In the genomic region with DNA sequence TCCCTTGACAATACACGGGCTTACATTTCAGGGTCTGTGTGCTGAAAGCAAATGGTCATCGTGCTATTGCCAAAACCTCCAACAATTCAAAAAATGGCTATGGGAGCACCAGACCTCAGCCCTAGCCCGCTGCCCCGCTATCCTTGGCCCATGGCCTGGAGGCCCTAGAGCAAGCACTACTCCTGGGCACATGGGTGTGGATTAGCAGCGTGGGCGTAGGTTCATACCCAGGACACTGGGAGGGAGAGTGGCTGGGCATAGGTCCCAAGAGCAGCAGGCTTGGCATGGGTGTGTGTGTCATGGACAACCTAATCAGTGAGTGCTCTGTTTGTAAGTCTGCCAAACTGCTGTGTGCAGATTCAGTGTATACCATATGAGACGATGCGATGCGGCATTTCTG, we compare ENCODE assay signal across 10 mouse cellular contexts. TPM values are rescaled to one million over a fixed set of nuclear protein-coding genes. Genes with fewer than 3 reads are reported as not detected.
DNase-seq lines count a peak whose midpoint lies in the region; ATAC-seq and TF ChIP-seq lines count a peak whose summit lies in the region.
"Had no signal": no experiment of that assay in that cellular context is flagged by ENCODE, and none has a peak within 500 bp of the region (broad histone marks: within the 10 kb centered on the region; RNA-seq: fewer than 3 reads in every experiment).

No protein-coding gene starts in this region.

- intact Hi-C loops in heart, postnatal 10 days (cut with DNase I): no loop called here

- ATAC-seq in hindbrain, postnatal 0 days: peak; percentile 35; the same call in 1 of the 2 replicates
- ATAC-seq in hindbrain, embryonic 13.5 days (ENCODE audit: low FRiP score): no peak

- no peak overlapping the region for H3K27ac ChIP-seq in hindbrain, postnatal 0 days
- no peak overlapping the region for H3K27ac ChIP-seq in hindbrain, embryonic 13.5 days
- H3K27ac ChIP-seq in layer of hippocampus, adult 2 months: no peak overlapping the region
- H3K27ac ChIP-seq: macrophage had no signal

- no peaks in the 10 kb centered on the region for H3K4me1 ChIP-seq in hindbrain, postnatal 0 days (ENCODE audit: insufficient read depth, low read length)
- peaks cover 23% of the 10 kb centered on the region for H3K4me1 ChIP-seq in hindbrain, embryonic 13.5 days (replicated peaks)

- no peak for TF ChIP-seq CTCF in hindbrain, postnatal 0 days (IDR thresholded peaks at IDR 0.05; ENCODE audit: low read depth)
- no peak for TF ChIP-seq CTCF in layer of hippocampus, adult 2 months (conservative IDR thresholded peaks at IDR 0.05)

- peaks cover 24% of the 10 kb centered on the region for H3K36me3 ChIP-seq in hindbrain, postnatal 0 days (ENCODE audit: insufficient read depth, low read length)
- H3K36me3 ChIP-seq in hindbrain, embryonic 13.5 days: peaks cover 82% of the 10 kb centered on the region

- no peak overlapping the region for H3K4me2 ChIP-seq in hindbrain, postnatal 0 days (ENCODE audit: low read depth, low read length)
- H3K4me2 ChIP-seq in hindbrain, embryonic 13.5 days: no peak overlapping the region

- WGBS in hindbrain, postnatal 0 days: 46% methylated on average over 9 of the region's 9 CpGs
- 92% methylated on average over 9 of the region's 9 CpGs for WGBS in hindbrain, embryonic 13.5 days

- no peaks in the 10 kb centered on the region for H3K9me3 ChIP-seq in hindbrain, postnatal 0 days (ENCODE audit: low read length)
- no peaks in the 10 kb centered on the region for H3K9me3 ChIP-seq in hindbrain, embryonic 13.5 days

- H3K9ac ChIP-seq in hindbrain, postnatal 0 days (replicated peaks; ENCODE audit: low read length): no peak overlapping the region
- no peak overlapping the region for H3K9ac ChIP-seq in hindbrain, embryonic 13.5 days

- peak; percentile 74 for DNase-seq in hindbrain, postnatal 0 days (ENCODE audit: low spot score)
- DNase-seq in cerebellum, postnatal 14 days: peak; percentile 90 to 94
- peak; percentile 86 to 91 for DNase-seq in heart, postnatal 10 days
- peak; percentile 52 for DNase-seq in ovary, postnatal 36 days (ENCODE audit: low spot score)
- DNase-seq in thymus, postnatal 0 days (ENCODE audit: low spot score): no peak
- no peak for DNase-seq in layer of hippocampus, adult 2 months (ENCODE audit: low spot score in 2 of 2)
- no peak for DNase-seq in layer of hippocampus, adult 11-12 months (ENCODE audit: low spot score)

- no peak overlapping the region for H3K4me3 ChIP-seq in hindbrain, postnatal 0 days (ENCODE audit: low read length)
- no peak overlapping the region for H3K4me3 ChIP-seq in hindbrain, embryonic 13.5 days
- H3K4me3 ChIP-seq in layer of hippocampus, adult 2 months: no peak overlapping the region

- no peaks in the 10 kb centered on the region for H3K27me3 ChIP-seq in hindbrain, postnatal 0 days (ENCODE audit: insufficient read depth, low read length)
- no peaks in the 10 kb centered on the region for H3K27me3 ChIP-seq in hindbrain, embryonic 13.5 days

RNA-seq across cellular contexts. Expression of gene Golt1a, which starts 13.2 kb away (rescaled TPM):
- total RNA-seq in hindbrain, postnatal 0 days (2014; rRNA removed): not detected in 2 replicates
- 0.08 TPM in 1 of 2 replicates, not detected in the other for polyA plus RNA-seq in hindbrain, postnatal 0 days (2015; fragmentation: Nextera tagmentation; extraction: Ambion mirVana)
- polyA plus RNA-seq in hindbrain, embryonic 13.5 days (2015; fragmentation: Nextera tagmentation; extraction: Ambion mirVana): 0.10 TPM in 1 of 2 replicates, not detected in the other
- not detected for total RNA-seq in heart, postnatal 10 days (2021)
- polyA plus RNA-seq in thymus, postnatal 0 days (2015; fragmentation: Nextera tagmentation; extraction: Ambion mirVana): not detected in 2 replicates
- total RNA-seq in layer of hippocampus, adult 2 months (2021): not detected
- total RNA-seq: layer of hippocampus, postnatal 25 days had no signal
- polyA plus RNA-seq: macrophage had no signal

RNA-seq across cellular contexts. Expression of gene Kiss1, which starts 25.3 kb away (rescaled TPM):
- total RNA-seq in hindbrain, postnatal 0 days (2014; rRNA removed): not detected in 2 replicates
- 1.4 TPM in 1 of 2 replicates, not detected in the other for polyA plus RNA-seq in hindbrain, postnatal 0 days (2015; fragmentation: Nextera tagmentation; extraction: Ambion mirVana)
- 0.38 TPM in 1 of 2 replicates, not detected in the other for polyA plus RNA-seq in hindbrain, embryonic 13.5 days (2015; fragmentation: Nextera tagmentation; extraction: Ambion mirVana)
- not detected for total RNA-seq in heart, postnatal 10 days (2021)
- 0.39 TPM in 1 of 2 replicates, not detected in the other for polyA plus RNA-seq in thymus, postnatal 0 days (2015; fragmentation: Nextera tagmentation; extraction: Ambion mirVana)
- total RNA-seq in layer of hippocampus, adult 2 months (2021): not detected
- total RNA-seq: layer of hippocampus, postnatal 25 days had no signal
- polyA plus RNA-seq: macrophage had no signal

RNA-seq across cellular contexts. Expression of gene Ren1, which starts 53.9 kb away (rescaled TPM):
- total RNA-seq in hindbrain, postnatal 0 days (2014; rRNA removed): 0.58 and 1.1 TPM in 2 replicates
- 1.6 and 1.7 TPM in 2 replicates for polyA plus RNA-seq in hindbrain, postnatal 0 days (2015; fragmentation: Nextera tagmentation; extraction: Ambion mirVana)
- 3.7 and 4.2 TPM in 2 replicates for polyA plus RNA-seq in hindbrain, embryonic 13.5 days (2015; fragmentation: Nextera tagmentation; extraction: Ambion mirVana)
- total RNA-seq in heart, postnatal 10 days (2021): under 1 TPM; 0.22 TPM
- polyA plus RNA-seq in thymus, postnatal 0 days (2015; fragmentation: Nextera tagmentation; extraction: Ambion mirVana): 0.59 and 0.91 TPM in 2 replicates
- total RNA-seq in layer of hippocampus, adult 2 months (2021): not detected
- total RNA-seq: layer of hippocampus, postnatal 25 days had no signal
- polyA plus RNA-seq: macrophage had no signal

Comparison
In these comparisons a context has a peak if more than half of its experiments do, and no peak if none do; other contexts are left out.
1. DNase-seq: peak in hindbrain, postnatal 0 days (single experiment), cerebellum, postnatal 14 days (2 of 2), heart, postnatal 10 days (2 of 2) and ovary, postnatal 36 days (single experiment); none in thymus, postnatal 0 days (single experiment), layer of hippocampus, adult 2 months (0 of 2) and layer of hippocampus, adult 11-12 months (single experiment).